Mouse (Mus musculus) heart, embryonic 10.5 days (tissue): ENCODE data around the gene Pla2g4b. TPM values are rescaled to one million over a fixed set of nuclear protein-coding genes. Genes with fewer than 3 reads are reported as not detected.

Experiments used
- DNase-seq: peaks from one replicate; pipeline ENCODE4 v3.0.0-alpha.2; 2017; ENCODE audit warnings: low spot score
- H3K27ac ChIP-seq: fragments of 300-500 bp; sonication (generic); 2 replicates; pipeline ENCODE4 v1.5.1; 2016; ENCODE audit warnings: mild to moderate bottlenecking
- H3K27me3 ChIP-seq: fragments of 300-500 bp; sonication (generic); 2 replicates; pipeline ENCODE4 v1.6.1; 2016; ENCODE audit warnings: mild to moderate bottlenecking; ENCODE audit not compliant: poor library complexity, insufficient read depth, severe bottlenecking
- H3K36me3 ChIP-seq: fragments of 300-500 bp; sonication (generic); 2 replicates; pipeline ENCODE4 v1.6.1; 2016; ENCODE audit warnings: mild to moderate bottlenecking, moderate library complexity
- H3K4me1 ChIP-seq: fragments of 300-500 bp; sonication (generic); 2 replicates; pipeline ENCODE4 v1.6.1; 2016; ENCODE audit warnings: mild to moderate bottlenecking
- H3K4me3 ChIP-seq: fragments of 300-500 bp; sonication (generic); 2 replicates; pipeline ENCODE4 v1.5.1; 2016; ENCODE audit warnings: mild to moderate bottlenecking, moderate library complexity
- H3K9me3 ChIP-seq: fragments of 300-500 bp; sonication (generic); 2 replicates; pipeline ENCODE4 v1.6.1; 2016; ENCODE audit warnings: mild to moderate bottlenecking, moderate library complexity
- WGBS: fragments of 180-500 bp; shearing (Covaris S2); methylation state at CpG from one replicate; pipeline ENCODE4 v1.1.7; 2016; 5-methylcytosine and 5-hydroxymethylcytosine counted together
- polyA plus RNA-seq: library from polyadenylated mRNA; unstranded; fragments of >200 nt; fragmentation: Nextera tagmentation; extraction: Ambion mirVana; gene quantifications from 2 replicates; pipeline ENCODE4 v1.2.1, GENCODE M21; 2016

Pla2g4b gene
- polyA plus RNA-seq, 1 experiment from 2014 or later = 2.6 TPM

DNA sequence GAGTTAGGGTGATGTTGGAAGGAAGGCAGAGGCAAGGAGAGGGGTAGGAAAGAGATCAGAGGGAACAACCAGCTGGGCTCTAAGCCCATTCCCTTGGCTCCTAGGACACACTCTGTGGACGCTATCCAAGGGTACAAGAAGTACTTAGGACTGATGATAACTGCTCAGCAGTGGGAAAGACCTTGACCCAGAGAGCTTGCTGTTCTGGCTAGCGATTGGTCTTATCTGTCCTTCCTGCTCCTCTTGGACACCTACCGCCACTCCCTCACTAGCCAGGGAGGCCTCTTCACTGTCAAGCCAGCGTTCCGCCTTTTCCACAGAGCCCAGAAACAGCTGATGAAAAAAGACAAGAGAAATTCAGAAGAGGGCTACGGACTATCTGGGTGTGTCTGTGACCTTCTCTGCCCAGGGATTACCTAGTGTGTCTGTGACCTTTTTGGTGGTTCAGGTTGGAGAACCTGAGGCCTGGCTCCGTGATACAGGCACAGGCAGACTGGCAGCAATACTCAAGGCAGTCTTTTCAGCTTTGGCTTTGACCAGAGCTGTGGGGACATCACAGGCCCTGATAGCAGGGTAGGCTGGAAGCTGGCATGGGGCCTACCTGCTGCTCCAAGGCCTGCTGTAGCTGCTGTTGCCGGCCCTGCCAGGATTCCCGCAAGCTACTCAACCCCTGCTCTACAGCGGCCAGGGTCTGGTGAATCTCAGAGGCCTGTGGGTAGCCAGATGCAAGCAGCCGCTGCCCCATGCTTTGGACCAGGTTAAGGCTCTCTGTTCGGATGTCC is 21.7 kb downstream of the Pla2g4b start:
- Histone ChIP-seq H3K4me1 (peaks cover 17% of the 10 kb centered on the region; the same call in 1 of the 2 replicates), H3K36me3 (no peaks in the 10 kb centered on the region), H3K4me3 (no peak overlapping the region), H3K27ac (no peak overlapping the region), H3K9me3 (no peaks in the 10 kb centered on the region), H3K27me3 (peaks cover 29% of the 10 kb centered on the region)
- 65% methylated on average over 12 of the region's 12 CpGs for WGBS
- no peak for DNase-seq

DNA sequence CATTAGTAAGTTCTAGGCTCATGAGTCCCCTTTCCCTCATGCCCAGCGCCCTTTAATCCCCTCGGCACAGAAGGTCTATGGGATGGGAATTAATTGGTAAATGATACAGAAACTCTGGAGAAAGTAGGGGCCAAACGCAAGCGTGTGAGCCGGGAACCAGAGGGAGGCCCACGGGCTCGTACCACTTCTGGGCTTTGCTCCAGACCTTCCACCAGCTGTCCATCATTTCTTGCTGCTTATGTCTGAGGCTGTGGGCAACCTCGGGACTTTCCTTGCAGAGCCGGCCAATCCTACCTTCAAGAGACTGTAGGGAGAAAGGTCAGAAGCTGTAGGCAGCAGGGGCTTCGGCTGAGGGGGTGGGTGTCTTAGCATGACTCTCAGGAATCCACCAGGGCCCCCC is 22.7 kb downstream of the Pla2g4b start:
- H3K27me3 ChIP-seq = peaks cover 25% of the 10 kb centered on the region
- no peak overlapping the region for H3K4me3 ChIP-seq
- no peaks in the 10 kb centered on the region for H3K9me3 ChIP-seq
- no peaks in the 10 kb centered on the region for H3K36me3 ChIP-seq
- no peak for DNase-seq
- H3K27ac ChIP-seq = no peak overlapping the region
- H3K4me1 ChIP-seq = peaks cover 17% of the 10 kb centered on the region; the same call in 1 of the 2 replicates
- WGBS = 88% methylated on average over 10 of the region's 10 CpGs

DNA sequence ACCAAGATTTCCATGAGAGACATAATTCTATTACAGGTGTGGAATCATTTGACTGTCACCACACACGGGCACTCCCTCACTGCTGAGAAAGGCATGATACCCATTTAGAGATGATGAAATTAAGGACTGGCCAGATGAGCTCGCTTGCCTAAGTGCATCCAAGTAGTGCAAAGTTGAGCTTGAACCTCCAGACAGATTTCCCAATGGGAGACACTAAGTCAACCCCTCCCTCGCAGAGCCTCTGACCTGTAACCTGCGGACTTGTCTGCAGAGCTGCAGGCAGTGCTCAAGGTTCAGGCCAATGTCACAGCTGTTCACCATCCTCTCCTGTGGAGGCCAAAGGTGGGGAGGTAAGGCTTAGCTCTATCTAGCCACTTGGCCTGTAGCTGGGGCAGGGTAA is 25.6 kb downstream of the Pla2g4b start:
- no peak for DNase-seq
- Histone ChIP-seq H3K9me3 (no peaks in the 10 kb centered on the region), H3K4me3 (no peak overlapping the region), H3K27ac (no peak overlapping the region), H3K36me3 (no peaks in the 10 kb centered on the region), H3K4me1 (peaks cover 19% of the 10 kb centered on the region), H3K27me3 (peaks cover 35% of the 10 kb centered on the region)
- WGBS = 75% methylated on average over 4 of the region's 4 CpGs

DNA sequence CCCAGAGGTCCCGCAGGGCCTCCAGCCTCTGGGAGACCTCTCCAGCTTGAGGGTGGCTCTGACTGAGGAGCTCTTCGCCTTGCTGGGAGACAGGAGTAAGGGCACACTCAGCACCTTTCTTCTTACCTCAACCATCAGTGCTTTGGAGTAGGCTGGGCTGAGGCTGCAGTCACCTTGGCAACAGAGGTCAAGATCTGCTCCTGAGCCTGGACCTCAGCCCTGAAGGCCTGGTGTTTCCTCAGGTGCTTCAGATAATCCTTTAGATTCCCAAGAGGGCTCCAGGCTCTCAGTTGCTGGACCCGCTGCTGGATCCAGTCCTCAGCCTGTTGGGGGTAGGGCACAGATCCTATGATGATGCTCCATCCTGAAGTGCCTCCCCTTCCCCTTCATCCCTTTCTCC is 26.2 kb downstream of the Pla2g4b start:
- peaks cover 19% of the 10 kb centered on the region for H3K4me1 ChIP-seq
- H3K9me3 ChIP-seq = no peaks in the 10 kb centered on the region
- no peak overlapping the region for H3K4me3 ChIP-seq
- peaks cover 42% of the 10 kb centered on the region for H3K27me3 ChIP-seq
- H3K27ac ChIP-seq = no peak overlapping the region
- WGBS = 78% methylated on average over 3 of the region's 3 CpGs
- DNase-seq = no peak
- no peaks in the 10 kb centered on the region for H3K36me3 ChIP-seq

DNA sequence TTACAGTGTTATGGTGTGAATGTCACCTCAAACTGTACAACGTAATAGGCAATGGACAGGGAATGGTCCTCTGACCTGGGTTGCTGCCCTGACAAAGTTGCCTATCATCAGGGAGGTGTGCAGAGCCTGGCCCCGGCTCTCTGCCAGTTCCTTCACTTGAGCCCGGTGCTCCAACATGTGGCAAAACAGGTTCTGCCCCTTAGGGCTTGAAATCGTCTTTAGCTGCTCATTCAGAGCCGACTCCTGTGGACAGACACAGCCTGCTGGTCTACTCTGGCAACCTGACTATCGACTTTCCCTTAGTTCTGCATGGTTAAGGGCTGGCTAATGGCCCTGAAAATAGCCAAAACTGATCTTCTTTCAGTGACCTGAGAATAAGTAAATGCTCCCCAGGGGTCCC is 27.0 kb downstream of the Pla2g4b start:
- DNase-seq = no peak
- no peaks in the 10 kb centered on the region for H3K9me3 ChIP-seq

DNA sequence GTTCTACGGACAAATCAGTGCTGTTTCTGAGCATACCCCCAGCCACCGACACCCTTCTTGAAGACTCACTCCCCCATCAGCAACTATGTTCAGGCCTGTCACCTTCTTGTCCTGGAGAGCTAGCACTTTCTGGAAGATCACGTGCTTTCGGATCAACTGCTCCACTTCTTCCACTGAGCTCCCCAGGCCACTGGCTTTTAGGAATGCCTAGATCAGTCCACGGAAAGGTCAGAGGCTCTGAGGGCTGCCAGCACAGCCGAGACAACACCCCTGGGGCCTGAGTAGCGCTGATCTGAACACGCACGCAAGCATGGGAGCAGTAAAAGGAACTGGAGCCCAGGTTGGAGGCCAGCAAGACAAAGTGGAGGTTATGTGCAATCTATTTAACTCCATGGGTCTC is 27.4 kb downstream of the Pla2g4b start:
- DNase-seq = no peak
- Histone ChIP-seq H3K27me3 (peaks cover 48% of the 10 kb centered on the region), H3K27ac (no peak overlapping the region), H3K4me3 (no peak overlapping the region), H3K9me3 (no peaks in the 10 kb centered on the region), H3K36me3 (no peaks in the 10 kb centered on the region), H3K4me1 (peaks cover 8% of the 10 kb centered on the region; the same call in 1 of the 2 replicates)
- 67% methylated on average over 9 of the region's 9 CpGs for WGBS

More for the DNA sequence above, 27.0 kb downstream of the Pla2g4b start:
- Histone ChIP-seq H3K27me3 (peaks cover 47% of the 10 kb centered on the region), H3K36me3 (no peaks in the 10 kb centered on the region), H3K27ac (no peak overlapping the region), H3K4me1 (peaks cover 12% of the 10 kb centered on the region), H3K4me3 (no peak overlapping the region)
- 71% methylated on average over 6 of the region's 6 CpGs for WGBS

DNA sequence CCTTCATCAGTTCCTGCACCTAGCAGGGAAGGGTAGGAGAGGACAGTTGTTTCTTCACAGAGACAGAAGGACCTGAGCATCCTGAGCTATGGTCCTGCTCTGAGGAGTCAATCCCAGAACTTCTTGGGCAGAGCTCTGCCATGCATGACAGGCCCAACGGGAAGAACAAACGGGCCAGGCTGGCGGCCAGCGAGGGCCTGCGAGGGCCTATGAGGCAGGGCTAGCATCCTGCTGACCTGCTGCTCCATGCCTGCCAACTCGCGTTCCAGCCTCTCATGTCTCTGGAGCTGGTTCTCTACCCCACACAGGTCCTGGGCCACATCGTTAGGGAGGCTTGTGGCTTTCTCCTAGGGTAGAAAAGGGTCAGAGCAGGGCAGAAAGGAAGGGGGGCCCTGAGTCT is 29.0 kb downstream of the Pla2g4b start:
- Histone ChIP-seq H3K4me1 (peaks cover 3% of the 10 kb centered on the region; the same call in 1 of the 2 replicates), H3K9me3 (no peaks in the 10 kb centered on the region), H3K27me3 (peaks cover 51% of the 10 kb centered on the region), H3K27ac (no peak overlapping the region), H3K36me3 (no peaks in the 10 kb centered on the region), H3K4me3 (no peak overlapping the region)
- no peak for DNase-seq
- WGBS = 85% methylated on average over 8 of the region's 8 CpGs

DNA sequence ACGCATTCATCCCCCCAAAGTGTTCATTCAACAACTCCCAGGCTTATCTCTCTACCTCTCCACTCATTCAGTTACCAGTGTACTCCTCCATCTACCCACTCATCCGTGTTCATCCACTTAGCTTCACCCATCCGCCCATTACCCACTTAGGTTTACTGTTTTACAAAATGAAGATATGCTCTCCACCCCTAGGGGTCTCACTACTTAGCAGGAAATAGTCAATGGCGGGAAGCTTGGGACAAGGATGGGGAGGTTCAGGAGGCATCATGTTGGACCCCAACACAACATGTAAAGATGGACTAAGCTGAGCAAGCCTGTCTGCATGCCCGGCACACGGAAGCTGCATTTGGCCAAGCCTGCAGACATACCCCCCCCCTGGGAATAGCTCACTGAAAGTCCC is 31.4 kb downstream of the Pla2g4b start:
- Histone ChIP-seq H3K4me3 (no peak overlapping the region), H3K27ac (no peak overlapping the region), H3K27me3 (peaks cover 62% of the 10 kb centered on the region), H3K4me1 (peaks cover 8% of the 10 kb centered on the region), H3K9me3 (no peaks in the 10 kb centered on the region), H3K36me3 (no peaks in the 10 kb centered on the region)
- WGBS = 74% methylated on average over 6 of the region's 6 CpGs
- DNase-seq = no peak

DNA sequence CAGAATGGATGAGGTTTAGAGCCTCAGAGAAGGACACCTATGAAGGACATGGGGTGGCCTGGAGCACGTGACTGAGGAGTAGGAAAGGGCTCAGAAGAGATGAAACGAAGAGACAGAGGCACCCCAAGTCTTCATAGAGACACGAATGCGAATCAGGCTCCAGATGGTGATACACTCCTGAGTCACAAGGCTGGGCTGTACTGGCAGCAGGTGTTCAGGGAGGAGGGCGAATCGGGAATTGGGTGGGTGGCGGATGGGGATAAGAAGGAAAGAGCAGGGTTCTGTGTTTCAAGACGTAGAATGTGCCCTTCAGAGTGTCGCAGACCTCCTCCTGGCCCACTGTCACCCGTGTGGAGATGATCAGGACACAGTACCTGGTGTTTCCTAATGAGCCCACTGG is 32.0 kb downstream of the Pla2g4b start:
- no peaks in the 10 kb centered on the region for H3K36me3 ChIP-seq
- peaks cover 64% of the 10 kb centered on the region for H3K27me3 ChIP-seq
- no peaks in the 10 kb centered on the region for H3K9me3 ChIP-seq
- DNase-seq = no peak
- H3K4me3 ChIP-seq = no peak overlapping the region
- no peak overlapping the region for H3K27ac ChIP-seq
- H3K4me1 ChIP-seq = peaks cover 9% of the 10 kb centered on the region
- 87% methylated on average over 10 of the region's 10 CpGs for WGBS

DNA sequence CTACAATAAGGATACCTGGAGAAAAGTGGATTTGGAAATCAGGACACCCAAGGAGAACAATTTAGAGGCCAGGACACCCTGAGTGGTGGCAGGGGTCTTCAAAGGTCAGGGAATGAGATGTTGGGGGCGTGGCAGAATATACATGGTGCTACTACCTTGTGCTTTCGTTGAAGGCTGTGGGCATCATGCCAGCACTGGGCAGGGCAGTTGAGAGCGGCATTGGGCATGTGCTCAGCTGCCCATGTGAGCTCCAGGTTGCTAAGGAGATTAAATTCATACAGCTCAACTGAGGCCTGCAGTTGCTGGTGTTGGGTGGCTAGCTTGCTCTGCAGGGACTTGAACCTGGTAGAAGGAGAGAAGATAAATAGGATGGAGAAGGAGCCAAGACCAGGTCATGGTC is 33.0 kb downstream of the Pla2g4b start:
- no peak overlapping the region for H3K27ac ChIP-seq
- peaks cover 12% of the 10 kb centered on the region for H3K4me1 ChIP-seq
- H3K27me3 ChIP-seq = peaks cover 66% of the 10 kb centered on the region
- WGBS = 76% methylated on average over 3 of the region's 3 CpGs
- no peak overlapping the region for H3K4me3 ChIP-seq
- DNase-seq = no peak
- no peaks in the 10 kb centered on the region for H3K9me3 ChIP-seq
- no peaks in the 10 kb centered on the region for H3K36me3 ChIP-seq

DNA sequence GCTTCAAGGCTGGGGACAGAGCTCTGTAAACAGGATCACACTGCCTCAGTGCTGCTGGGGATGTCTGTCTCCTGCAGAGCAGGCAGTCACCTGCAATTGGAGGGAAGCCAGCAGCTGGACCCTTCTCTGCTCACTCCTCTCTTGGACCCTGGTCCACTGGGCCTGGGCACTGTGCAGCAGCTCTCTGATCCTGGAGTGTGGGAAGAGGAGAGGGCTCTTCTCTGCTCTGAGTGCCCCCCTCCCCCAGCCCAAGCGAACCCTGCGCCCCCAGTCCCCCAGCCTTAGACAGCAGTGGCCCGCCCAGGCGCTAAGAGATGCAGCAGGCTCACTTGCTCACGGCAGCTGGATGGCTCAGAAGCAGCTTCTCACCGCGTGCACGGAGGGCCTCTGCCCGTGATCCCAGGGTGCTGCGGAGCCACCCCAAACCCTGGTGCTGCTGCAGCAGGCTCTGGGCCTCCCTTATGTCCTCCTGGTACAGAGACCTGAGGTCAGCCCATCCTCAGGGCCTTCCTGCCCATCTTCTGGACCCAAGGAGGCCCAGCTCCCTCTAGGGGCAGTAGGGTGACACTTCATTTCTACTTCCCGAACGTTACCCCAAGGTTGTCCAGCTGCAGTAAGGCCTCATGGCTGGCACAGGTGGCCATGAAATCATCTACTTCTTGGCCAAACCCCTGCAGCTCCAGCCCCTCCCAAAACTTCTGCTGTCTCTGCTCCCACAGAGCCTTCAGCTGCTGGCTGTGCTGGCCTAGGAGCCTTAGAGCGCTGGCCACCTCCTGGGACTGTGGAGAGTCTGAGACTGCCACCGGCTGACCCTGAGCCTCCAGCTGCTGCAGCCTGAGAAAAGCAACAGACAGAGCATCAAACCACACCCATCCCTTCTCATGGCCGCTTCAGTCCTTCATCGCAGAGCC is 35.6 kb downstream of the Pla2g4b start:
- no peak overlapping the region for H3K4me3 ChIP-seq
- no peaks in the 10 kb centered on the region for H3K36me3 ChIP-seq
- no peak overlapping the region for H3K27ac ChIP-seq
- DNase-seq = no peak
- no peaks in the 10 kb centered on the region for H3K9me3 ChIP-seq
- H3K4me1 ChIP-seq = peaks cover 9% of the 10 kb centered on the region
- H3K27me3 ChIP-seq = peaks cover 82% of the 10 kb centered on the region
- WGBS = 41% methylated on average over 16 of the region's 16 CpGs

DNA sequence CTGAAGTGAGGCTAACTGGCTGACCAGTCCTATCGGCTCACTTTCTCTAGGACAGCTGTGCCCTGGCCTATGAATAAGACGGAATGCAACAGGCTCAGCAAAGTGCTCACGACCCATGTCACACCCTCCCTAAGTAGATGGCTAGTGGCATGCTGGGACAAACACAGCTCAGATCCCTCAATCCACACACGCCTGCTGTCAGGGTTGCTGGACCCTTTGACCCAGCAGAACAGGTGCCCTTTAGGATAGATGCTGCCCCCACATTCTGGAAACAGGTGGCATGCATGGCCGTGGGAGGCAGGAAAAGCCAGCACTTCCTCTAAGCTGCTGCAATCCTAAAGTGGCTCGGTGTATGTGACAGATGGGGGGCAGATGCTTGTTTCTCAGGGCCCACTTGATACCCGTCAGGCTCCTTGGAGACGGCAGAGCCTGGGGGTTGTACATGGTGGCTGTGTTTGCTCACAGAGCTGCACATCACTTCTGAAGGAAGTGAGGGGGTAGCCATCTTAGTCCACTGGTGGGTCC is 36.3 kb downstream of the Pla2g4b start:
- no peaks in the 10 kb centered on the region for H3K36me3 ChIP-seq
- WGBS = 69% methylated on average over 8 of the region's 8 CpGs
- peaks cover 82% of the 10 kb centered on the region for H3K27me3 ChIP-seq
- peaks cover 9% of the 10 kb centered on the region for H3K4me1 ChIP-seq
- no peaks in the 10 kb centered on the region for H3K9me3 ChIP-seq
- no peak for DNase-seq
- H3K4me3 ChIP-seq = no peak overlapping the region
- no peak overlapping the region for H3K27ac ChIP-seq

DNA sequence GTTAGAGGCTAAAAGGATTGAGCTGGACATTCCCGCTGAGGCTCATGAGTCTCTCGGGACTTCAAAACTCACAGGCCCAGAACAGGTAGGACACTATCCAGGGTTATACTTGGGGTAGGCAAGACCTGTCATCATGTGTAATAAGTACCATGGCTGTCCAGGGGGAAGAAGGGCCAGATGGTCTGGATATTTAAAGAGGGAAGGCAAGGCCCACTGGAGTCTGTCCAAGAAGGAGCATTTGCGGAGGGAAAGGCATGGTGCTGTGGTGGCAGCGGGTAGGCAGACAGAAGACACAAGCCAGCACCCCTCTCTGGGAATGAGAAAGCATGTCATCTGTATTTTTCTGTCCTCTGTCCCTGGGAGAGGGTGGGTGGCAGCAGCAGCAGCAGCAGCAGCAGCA is 40.9 kb downstream of the Pla2g4b start:
- WGBS = 89% methylated on average over 4 of the region's 4 CpGs
- peaks cover 91% of the 10 kb centered on the region for H3K27me3 ChIP-seq
- no peak overlapping the region for H3K27ac ChIP-seq

More for the DNA sequence above, 40.9 kb downstream of the Pla2g4b start:
- Histone ChIP-seq H3K36me3 (no peaks in the 10 kb centered on the region), H3K4me1 (peaks cover 17% of the 10 kb centered on the region), H3K9me3 (no peaks in the 10 kb centered on the region), H3K4me3 (no peak overlapping the region)
- no peak for DNase-seq
